Mouse (Mus musculus) G1E (cell line): ENCODE measurements around the gene Rgs7. TPM values are rescaled to one million over a fixed set of nuclear protein-coding genes. Genes with fewer than 3 reads are reported as not detected.

Source experiments
- ATAC-seq: 2 replicates; pipeline ENCODE4 v1.8.0; 2016; ENCODE audit warnings: mild to moderate bottlenecking; ENCODE audit not compliant: insufficient number of reproducible peaks, poor library complexity, low FRiP score, severe bottlenecking; ENCODE audit errors: extremely low read depth
- DNase-seq: peaks from one replicate; pipeline ENCODE4 v3.0.0; 2012; ENCODE audit warnings: low spot score
- H3K27me3 ChIP-seq: 2 replicates; pipeline ENCODE4 v1.6.1; 2012; ENCODE audit warnings: mild to moderate bottlenecking, low read length, inconsistent platforms; ENCODE audit not compliant: insufficient read depth
- H3K36me3 ChIP-seq: replicated peaks from 2 replicates; pipeline ENCODE3; 2012; ENCODE audit warnings: mild to moderate bottlenecking, inconsistent platforms
- H3K4me1 ChIP-seq: 2 replicates; pipeline ENCODE4 v1.6.1; 2012; ENCODE audit warnings: low read depth, low read length, inconsistent platforms, mixed read lengths; ENCODE audit not compliant: insufficient read depth
- H3K4me3 ChIP-seq: 2 replicates; pipeline ENCODE4 v1.5.1; 2012; ENCODE audit warnings: low read depth, mild to moderate bottlenecking, inconsistent platforms, low read length, moderate library complexity, mixed read lengths
- H3K9me3 ChIP-seq: replicated peaks from 2 replicates; pipeline ENCODE4 v1.6.1; 2012; ENCODE audit warnings: inconsistent platforms
- CTCF ChIP-seq: IDR thresholded peaks from 2 replicates; pipeline ENCODE4 v1.5.1; 2012; ENCODE audit warnings: low read depth, low read length, inconsistent platforms, mixed read lengths
- GATA1 ChIP-seq: IDR thresholded peaks from 2 replicates; pipeline ENCODE4 v1.6.1; 2012; ENCODE audit warnings: borderline replicate concordance, low read length, inconsistent platforms, mixed read lengths
- GATA2 ChIP-seq: IDR thresholded peaks from 2 replicates; pipeline ENCODE4 v1.6.1; 2012; ENCODE audit warnings: low read depth, low read length, inconsistent platforms, borderline replicate concordance
- POLR2AphosphoS5 ChIP-seq: IDR thresholded peaks from 2 replicates; pipeline ENCODE4 v1.6.1; 2012; ENCODE audit warnings: low read depth, low read length, inconsistent platforms; ENCODE audit not compliant: insufficient replicate concordance
- TAL1 ChIP-seq: conservative IDR thresholded peaks from 2 replicates; pipeline ENCODE4 v1.6.1; 2012; ENCODE audit warnings: low read depth, low read length, inconsistent platforms, mixed read lengths
- polyA plus RNA-seq: library from polyadenylated mRNA; stranded (reverse); fragments of >175 nt; gene quantifications from 2 replicates; pipeline ENCODE4 v1.2.3, GENCODE M21; 2012
- total RNA-seq, 2 experiments: library from RNA; stranded (forward) in 1 of 2; stranded (reverse) in 1 of 2; fragments of 200-1000 nt in 1 of 2; fragments of >200 nt in 1 of 2; fragmentation: Nextera tagmentation in 1 of 2; gene quantifications; 2 replicates each; pipeline ENCODE4 v1.2.3; 2014 to 2017

Gene Rgs7
- total and polyA plus RNA-seq, 3 experiments = 0.05 TPM; not detected in 2

DNA sequence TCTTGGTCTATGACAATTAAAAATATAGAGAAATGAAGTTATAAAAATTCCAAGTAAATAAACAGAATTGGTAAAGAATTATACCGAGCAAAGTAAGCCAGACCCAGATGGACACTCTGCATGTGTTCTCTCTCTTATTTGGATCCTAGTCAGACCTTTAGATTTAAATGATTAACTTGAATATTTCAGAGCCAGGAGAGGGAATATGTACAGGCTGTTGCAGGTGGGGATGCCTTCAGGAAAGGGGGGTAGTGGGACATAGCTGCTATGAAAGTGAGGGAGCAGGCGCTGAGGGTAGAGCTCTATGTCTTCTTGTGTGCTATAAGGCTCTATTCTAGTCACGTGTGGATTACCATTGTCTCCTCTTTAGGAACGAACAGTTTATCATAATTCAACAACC lies 296.5 kb downstream of the Rgs7 start:
- Histone ChIP-seq H3K36me3 (no peaks in the 10 kb centered on the region), H3K9me3 (peaks cover 2% of the 10 kb centered on the region; the same call in 1 of the 2 replicates), H3K27me3 (no peaks in the 10 kb centered on the region), H3K4me1 (no peaks in the 10 kb centered on the region), H3K4me3 (no peak overlapping the region)
- TF ChIP-seq GATA1 (no peak), TAL1 (no peak), POLR2AphosphoS5 (no peak), GATA2 (no peak), CTCF (no peak)
- ATAC-seq = no peak
- no peak for DNase-seq

DNA sequence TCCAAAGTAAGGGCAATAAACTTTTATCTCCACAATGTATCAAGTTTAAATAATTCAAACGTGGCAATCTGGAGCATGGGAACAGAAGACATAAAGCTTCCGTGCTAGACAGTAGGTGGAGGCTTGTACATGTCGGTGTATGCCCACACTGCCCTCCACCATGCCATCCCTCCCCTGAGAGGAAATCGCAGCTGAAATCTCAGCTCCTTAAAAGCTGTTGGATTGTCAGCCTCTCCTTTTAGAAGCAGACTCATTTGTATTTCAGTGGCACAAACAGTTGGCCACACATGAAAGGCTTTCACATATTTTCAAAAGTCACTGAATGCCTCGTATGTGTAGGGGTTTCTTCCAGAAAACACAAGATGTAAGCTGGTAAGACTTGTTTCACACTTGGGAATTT lies 304.1 kb downstream of the Rgs7 start:
- ATAC-seq (no peak), DNase-seq (no peak)
- H3K36me3 ChIP-seq = no peaks in the 10 kb centered on the region
- TF ChIP-seq CTCF (no peak), TAL1 (no peak), GATA1 (no peak), POLR2AphosphoS5 (no peak), GATA2 (no peak)
- H3K27me3 ChIP-seq = no peaks in the 10 kb centered on the region
- H3K4me1 ChIP-seq = no peaks in the 10 kb centered on the region
- no peak overlapping the region for H3K4me3 ChIP-seq
- peaks cover 8% of the 10 kb centered on the region for H3K9me3 ChIP-seq

DNA sequence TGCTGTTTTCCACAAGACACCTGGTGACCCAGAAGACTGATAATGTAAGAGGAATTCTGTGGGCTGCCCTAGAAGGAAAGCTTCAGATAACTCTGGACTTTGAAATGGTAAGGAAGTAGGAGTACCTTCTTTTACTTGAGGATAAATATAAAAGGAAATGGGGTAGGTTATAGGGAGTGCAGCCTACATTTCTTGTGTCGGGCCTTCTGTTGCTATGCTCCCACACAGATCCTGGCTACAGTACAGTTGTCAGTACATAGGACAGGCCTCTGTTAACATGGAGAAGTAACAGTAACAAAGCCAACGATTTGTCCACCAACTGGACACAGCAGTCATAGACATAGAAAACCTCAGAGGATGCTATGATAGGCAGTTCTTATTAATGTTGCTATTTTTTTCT lies 307.1 kb downstream of the Rgs7 start:
- Histone ChIP-seq H3K36me3 (no peaks in the 10 kb centered on the region), H3K4me3 (no peak overlapping the region), H3K27me3 (no peaks in the 10 kb centered on the region), H3K9me3 (peaks cover 8% of the 10 kb centered on the region), H3K4me1 (no peaks in the 10 kb centered on the region)
- no peak for ATAC-seq
- TF ChIP-seq POLR2AphosphoS5 = no peak
- no peak for TF ChIP-seq GATA2
- TF ChIP-seq TAL1 = no peak
- no peak for DNase-seq

DNA sequence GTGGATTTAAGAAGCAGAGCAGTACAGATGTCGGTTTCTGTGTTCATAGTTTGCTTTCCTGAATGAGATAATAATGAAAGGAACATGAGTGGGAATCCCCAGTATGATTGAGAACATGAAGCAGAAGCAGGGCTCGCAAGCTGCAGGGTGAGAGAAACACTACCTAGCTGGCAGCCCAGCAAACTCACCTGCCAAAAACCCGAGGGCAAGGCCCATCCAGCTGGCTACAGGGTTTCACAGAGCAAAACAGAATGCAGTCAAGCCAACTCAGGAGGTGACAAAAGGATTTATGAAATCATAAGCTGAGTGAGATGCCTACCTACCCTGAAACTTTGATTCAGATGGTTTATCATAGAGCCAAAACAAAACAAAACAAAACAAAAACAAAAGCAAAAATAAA lies 307.6 kb downstream of the Rgs7 start:
- H3K27me3 ChIP-seq = no peaks in the 10 kb centered on the region
- H3K9me3 ChIP-seq = peaks cover 8% of the 10 kb centered on the region
- TF ChIP-seq POLR2AphosphoS5 = no peak
- no peak for TF ChIP-seq GATA2
- no peak for TF ChIP-seq GATA1
- no peak for TF ChIP-seq CTCF
- no peak for TF ChIP-seq TAL1
- H3K36me3 ChIP-seq = no peaks in the 10 kb centered on the region
- no peaks in the 10 kb centered on the region for H3K4me1 ChIP-seq
- DNase-seq (no peak), ATAC-seq (no peak)
- no peak overlapping the region for H3K4me3 ChIP-seq

DNA sequence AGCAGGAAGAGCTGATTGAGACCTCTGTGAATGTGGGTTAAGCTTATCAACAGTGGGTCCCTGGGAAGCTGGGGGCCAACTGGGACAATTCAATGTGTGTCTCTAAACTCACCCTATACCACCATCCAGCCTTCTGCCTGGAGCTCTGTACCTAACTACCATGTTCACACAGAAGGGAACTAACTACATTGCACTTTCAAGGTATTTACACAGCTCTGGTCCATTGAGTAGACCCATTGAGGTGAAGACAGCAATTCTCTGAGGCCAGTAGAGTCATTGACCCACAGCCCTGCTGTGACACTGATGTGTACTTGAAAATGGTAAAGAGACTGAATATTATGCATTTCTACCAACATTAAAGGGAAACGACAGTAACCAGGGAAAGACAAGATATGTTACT lies 313.6 kb downstream of the Rgs7 start:
- Histone ChIP-seq H3K4me1 (no peaks in the 10 kb centered on the region), H3K36me3 (no peaks in the 10 kb centered on the region), H3K27me3 (no peaks in the 10 kb centered on the region), H3K4me3 (no peak overlapping the region), H3K9me3 (0 out of 2 replicates have a peak, but pooled peaks cover 2% of the 10 kb centered on the region)
- DNase-seq (no peak), ATAC-seq (no peak)
- TF ChIP-seq GATA1 (no peak), CTCF (no peak), GATA2 (no peak), TAL1 (no peak), POLR2AphosphoS5 (no peak)

DNA sequence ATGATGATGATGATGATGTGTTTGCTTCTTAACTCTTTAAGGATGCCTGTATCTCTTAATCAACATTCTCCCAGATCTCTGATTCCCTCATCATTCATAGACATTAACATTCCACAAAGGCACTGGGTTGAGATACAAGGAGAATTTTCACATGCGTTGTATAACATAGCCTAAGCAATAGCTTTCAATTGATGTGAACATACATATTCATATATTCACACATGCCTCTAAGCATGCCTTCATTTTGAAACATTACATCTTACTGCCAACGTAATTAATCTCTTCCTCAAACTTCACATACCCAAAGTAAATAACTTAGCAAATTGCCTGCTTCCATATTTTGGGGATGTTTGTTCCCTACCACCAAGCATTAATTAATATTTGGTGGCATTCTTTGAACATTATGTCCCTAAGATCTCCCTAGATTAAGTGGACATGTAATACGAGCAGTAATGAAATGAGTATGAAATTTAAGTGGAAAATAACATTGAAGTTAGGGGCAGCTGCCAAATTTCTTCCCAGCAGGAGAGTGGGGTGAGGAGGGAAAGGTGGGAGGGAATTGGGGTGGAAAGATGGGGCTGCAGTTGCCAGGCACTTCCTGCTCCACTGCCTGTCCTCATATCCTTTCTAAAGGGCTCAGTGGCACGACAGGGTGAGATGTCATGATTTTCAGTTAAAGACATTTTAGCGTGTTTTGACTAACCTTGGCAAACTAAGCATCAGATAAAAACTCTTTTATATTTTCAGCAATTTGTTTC lies 317.2 kb downstream of the Rgs7 start:
- DNase-seq (no peak), ATAC-seq (no peak)
- Histone ChIP-seq H3K36me3 (no peaks in the 10 kb centered on the region), H3K9me3 (0 out of 2 replicates have a peak, but pooled peaks cover 2% of the 10 kb centered on the region), H3K4me3 (no peak overlapping the region), H3K27me3 (no peaks in the 10 kb centered on the region), H3K4me1 (no peaks in the 10 kb centered on the region)
- TF ChIP-seq TAL1 (no peak), CTCF (no peak)

DNA sequence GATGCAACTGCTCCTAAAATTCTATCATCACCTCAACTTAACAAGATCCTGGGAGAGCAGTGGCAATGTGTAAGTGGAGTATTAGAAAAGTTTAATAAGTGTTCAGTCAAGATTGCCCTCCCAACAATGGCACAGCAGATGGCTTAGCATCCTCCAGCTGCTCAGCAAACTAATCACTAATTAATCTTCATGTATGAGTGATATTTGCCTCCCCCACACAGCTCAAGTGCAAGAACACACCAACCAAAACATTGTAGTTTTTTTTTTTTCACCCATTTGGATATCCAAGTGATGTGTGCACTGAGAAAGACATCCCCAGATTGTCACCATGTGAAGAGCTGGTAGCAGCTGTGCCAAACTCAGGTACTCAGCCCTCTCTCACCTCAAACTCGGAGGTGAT lies 336.8 kb downstream of the Rgs7 start:
- Histone ChIP-seq H3K4me3 (no peak overlapping the region), H3K36me3 (no peaks in the 10 kb centered on the region), H3K9me3 (peaks cover 5% of the 10 kb centered on the region; the same call in 1 of the 2 replicates), H3K27me3 (no peaks in the 10 kb centered on the region), H3K4me1 (no peaks in the 10 kb centered on the region)
- ATAC-seq (no peak), DNase-seq (no peak)
- TF ChIP-seq CTCF (no peak), TAL1 (no peak), POLR2AphosphoS5 (no peak), GATA2 (no peak), GATA1 (no peak)
